Mouse (Mus musculus): ENCODE results near the gene Wnt2.

DNA sequence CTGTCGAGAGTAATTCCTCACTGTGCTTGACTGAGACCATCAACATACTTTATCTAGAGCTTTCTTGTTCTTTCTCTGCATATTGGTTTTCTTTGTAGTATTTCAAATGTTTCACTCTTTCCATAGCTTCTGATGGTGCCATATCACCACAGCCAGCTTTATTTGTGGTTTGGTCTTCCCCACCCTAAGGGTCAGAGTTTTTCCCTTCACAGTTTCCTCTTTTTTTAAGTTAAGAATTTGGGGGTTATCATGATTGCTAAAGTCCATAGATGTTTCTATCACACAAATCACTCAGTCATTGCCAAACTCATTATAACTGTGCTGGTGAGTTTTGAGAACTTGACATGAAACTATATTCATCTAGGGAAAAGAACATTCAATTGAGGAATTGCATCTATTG lies 60.6 kb downstream of the Wnt2 start:
- TF ChIP-seq POLR2A (IDR thresholded peaks at IDR 0.05; ENCODE audit: low read depth, low read length) (no peak), CTCF (IDR thresholded peaks at IDR 0.05; ENCODE audit: extremely low read depth, insufficient read depth, insufficient read length, insufficient replicate concordance) (no peak)
